Mouse (Mus musculus): ENCODE results near the gene Cdc42bpa.

Gene Cdc42bpa

GRCm38 (mm10) chr1:180037461-180037860 is 77.2 kb downstream of the Cdc42bpa start:
- DNase-seq, result no peak

- DNase-seq, result no peak
These were observed 83.9 kb downstream of the Cdc42bpa start for GRCm38 (mm10) chr1:180044160-180044559.

DNA sequence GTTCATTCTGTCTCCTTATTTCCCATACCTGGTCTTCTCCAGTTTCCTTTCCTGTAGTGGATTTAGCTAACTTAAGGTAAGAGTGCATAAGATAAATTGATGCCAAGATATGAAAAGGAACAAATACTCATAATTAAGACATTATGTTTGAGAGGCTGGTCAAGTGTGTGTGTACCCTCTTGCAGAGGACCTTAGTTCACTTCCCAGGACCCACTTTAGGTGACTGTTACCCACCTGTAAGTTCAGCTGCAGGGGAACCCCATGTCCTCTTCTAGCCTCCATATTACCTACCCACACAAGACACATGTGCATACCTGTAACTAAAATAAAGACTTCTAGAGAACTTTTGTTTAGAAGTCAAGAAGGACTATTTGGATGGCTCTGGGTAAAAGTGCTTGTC is 84.9 kb downstream of the Cdc42bpa start:
- DNase-seq, result no peak

- DNase-seq, result no peak
These were observed 128.9 kb downstream of the Cdc42bpa start for GRCm38 (mm10) chr1:180089176-180089575.

DNA sequence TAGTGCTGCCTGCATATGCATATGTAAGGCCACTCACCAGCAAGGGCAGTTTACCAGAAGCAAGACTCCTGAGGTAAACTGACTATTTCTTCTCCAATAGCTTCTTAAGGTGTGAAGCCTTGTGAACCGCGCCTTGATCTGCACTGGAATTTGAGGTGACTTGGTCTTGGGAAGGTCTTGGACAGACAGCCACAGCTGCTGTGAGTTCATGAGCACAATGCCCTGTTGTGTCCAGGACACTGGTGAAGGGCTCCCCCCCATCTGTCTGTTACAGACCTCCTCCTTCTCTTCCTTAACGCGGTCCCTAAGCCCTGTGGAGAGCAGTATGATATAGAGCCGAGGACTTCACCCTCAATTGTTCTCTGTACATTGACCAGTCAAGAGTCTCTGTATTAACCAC is 138.2 kb downstream of the Cdc42bpa start:
- no peak for DNase-seq

DNA sequence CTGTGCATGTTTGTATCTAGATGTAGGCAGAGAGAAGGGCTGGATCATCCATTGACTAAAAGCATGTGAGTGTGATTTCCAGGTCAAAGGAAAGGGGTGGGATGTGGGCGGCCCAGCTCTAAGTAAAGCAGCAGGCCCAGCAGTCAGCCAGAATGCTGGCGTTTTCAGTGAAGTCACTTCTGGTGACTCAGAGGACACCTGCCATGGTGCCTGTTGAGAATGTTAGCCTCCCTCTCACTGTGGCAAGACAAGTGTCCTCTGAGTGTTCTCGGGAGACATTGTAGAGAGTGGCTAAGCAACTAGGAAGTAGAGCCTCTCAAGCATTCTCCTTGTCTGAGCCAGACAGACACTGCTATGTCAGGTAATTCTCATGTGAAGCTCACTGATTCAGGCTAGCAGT is 144.3 kb downstream of the Cdc42bpa start:
- DNase-seq, result no peak

GRCm38 (mm10) chr1:180109050-180109449 is 148.8 kb downstream of the Cdc42bpa start:
- DNase-seq, result no peak

- DNase-seq, result peak in 1 of 2 experiments; percentile 34
These were observed 156.3 kb downstream of the Cdc42bpa start for GRCm38 (mm10) chr1:180116525-180116924.

DNA sequence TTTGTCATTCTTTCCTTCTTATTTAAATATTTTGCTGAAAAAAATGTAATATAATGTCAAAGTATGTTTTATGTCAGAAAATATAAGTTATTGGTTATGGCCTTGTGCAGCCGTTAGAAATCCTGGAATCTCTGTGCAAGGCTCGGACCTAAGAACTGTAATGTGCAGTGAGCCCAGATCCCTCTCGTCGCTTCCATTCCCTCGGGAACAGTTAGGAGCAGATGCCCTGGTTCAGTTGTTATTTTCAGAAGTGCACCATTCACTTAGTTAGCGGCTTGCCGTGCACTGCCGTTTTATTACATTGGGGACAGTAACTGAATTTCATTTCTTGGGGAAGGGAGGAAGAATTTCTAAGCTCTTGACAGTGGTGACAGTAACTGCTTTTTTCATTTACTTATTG is 158.0 kb downstream of the Cdc42bpa start:
- DNase-seq, result no peak

- no peak for DNase-seq
These were observed 168.0 kb downstream of the Cdc42bpa start for GRCm38 (mm10) chr1:180128077-180128792.

DNA sequence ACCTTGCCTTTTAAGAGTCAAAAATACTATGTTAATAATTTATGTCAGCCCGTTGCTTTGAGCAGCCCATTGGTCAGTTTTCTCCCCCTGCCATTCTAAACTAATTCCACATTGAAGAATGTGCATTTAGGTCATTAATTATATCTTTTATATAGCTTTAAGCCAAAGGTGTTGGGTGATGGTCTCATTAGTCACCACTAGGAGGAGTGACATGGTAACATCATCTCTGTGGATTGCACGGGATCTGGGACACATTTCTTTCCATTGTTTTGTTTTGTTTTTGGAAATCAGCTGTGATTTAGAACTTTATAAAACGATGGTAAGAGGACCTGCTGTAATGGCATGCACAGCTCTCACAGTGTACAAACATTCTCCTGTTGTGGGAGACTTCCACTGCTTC is 171.1 kb downstream of the Cdc42bpa start:
- no peak for DNase-seq

DNA sequence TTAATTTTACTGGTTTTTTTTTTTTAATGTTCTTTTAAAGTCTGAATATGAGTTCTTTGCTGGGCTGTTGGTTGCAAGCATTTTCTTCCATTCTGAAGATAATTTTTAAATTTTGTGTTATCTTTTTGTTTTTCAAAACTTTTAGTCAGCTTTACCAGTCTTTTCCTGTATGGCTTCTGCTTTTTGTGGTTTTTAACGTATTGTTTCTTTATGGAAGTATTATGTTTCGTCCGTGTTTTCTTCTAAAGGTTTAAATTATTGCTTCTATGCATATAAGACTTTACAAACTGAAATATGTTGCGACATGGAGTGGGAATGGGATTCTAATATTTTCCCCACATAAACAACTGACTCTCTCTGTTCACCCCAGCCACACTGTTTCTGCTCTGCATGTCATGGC is 171.9 kb downstream of the Cdc42bpa start:
- no peak for DNase-seq

- DNase-seq, result no peak
These were observed 178.9 kb downstream of the Cdc42bpa start for GRCm38 (mm10) chr1:180139158-180139557.

DNA sequence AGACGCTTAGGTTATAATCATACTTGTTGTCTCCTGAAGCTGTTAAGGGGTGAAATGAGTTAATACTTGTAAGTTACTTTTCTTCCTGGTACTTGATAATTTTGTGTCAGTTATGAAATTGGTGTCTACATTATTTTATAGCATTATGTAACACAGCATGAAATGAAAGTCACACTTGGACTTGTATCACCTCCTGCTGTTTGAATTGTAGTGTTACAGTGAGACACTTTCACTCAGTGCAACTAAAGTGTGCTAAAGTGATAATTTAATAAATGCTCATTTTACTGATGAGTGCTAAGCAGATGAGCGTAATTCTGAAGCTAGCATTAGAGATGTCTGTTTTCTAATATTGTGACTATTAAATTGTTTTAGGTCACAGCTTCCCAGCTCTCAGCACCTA is 180.7 kb downstream of the Cdc42bpa start:
- DNase-seq, result no peak

DNA sequence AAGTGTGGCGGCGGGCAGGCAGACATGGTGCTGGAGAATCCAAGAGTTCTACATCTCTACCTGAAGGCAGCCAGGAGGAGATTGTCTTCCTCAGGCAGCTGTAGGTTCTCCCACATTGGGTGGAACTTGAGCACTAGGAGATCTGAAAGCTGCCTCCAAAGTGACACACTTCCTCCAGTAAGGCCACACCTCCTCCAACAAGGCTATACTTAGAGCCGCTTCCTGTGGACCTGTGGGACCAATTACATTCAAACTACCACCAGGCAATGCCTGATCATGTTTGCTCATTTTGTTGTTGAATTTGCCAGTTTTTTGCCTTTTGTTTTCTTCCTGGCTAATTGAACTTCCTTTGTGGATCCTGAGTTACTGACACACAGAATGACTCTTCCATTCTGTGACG is 187.8 kb downstream of the Cdc42bpa start:
- DNase-seq, result no peak

- no peak for DNase-seq
These were observed 188.3 kb downstream of the Cdc42bpa start for GRCm38 (mm10) chr1:180148563-180148962.

DNA sequence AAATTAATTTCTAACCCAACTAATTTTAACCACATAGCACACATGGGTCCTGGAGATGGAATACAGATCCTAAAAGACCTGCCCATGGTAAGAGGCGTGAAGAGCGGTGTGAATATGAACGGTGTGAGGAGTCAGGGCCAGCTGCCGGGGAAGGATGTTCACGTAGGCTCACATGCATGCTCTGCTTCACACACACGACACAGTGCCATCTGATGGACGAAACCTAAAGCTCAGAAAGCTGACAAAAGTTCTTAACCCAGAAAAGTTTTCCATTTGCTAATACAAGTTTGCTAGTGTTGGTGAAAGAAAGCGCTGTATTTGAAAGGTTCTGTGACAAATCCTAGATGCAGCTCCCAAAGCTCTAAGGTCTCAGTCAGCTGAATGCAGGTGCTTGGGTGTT is 190.9 kb downstream of the Cdc42bpa start:
- no peak for DNase-seq

GRCm38 (mm10) chr1:180158648-180159047 is 198.4 kb downstream of the Cdc42bpa start:
- no peak for DNase-seq

- no peak for DNase-seq
These were observed 200.3 kb downstream of the Cdc42bpa start for GRCm38 (mm10) chr1:180160545-180160944.

- no peak for DNase-seq
These were observed 200.9 kb downstream of the Cdc42bpa start for GRCm38 (mm10) chr1:180161160-180161559.

GRCm38 (mm10) chr1:180161566-180162355 is 201.5 kb downstream of the Cdc42bpa start:
- no peak for DNase-seq

DNA sequence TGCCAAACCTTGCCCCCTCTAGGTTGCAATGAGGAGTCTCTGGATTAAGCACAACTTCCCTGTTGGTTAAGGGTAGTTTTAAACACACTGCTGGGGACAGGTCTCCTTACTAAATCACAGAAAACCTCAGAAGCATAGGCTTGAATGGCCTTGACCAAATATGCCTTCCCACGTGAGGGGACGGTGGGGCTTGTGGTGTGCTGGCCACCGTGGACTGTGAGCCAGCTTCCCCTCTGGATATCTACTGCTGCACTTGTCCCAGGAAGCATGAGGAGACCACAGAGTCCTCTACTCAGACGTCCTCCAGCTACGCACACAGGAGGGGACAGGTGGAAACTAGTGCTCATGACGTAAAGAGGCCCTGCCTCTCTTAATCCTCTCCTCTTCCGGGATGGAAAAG is 202.7 kb downstream of the Cdc42bpa start:
- DNase-seq, result no peak

GRCm38 (mm10) chr1:180166533-180166932 is 206.3 kb downstream of the Cdc42bpa start:
- no peak for DNase-seq

DNA sequence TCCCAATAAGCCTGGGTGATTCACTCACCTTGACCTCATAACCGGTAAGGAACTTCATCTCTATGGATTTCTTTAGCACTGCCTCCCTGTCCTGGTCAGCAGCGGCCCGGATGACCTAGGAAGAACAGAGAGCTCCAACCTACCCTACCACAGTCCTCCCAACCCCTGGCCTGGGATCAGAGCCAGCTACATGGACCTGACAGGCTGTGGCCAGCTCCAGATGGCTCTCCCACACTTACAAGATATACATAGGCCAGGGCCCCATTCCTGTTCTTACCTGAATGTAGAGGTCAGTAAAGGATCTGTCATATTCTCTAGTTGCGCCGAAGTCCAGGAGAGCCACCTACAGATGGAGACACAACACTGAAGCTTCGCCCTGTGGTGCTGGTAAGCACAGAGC is 208.0 kb downstream of the Cdc42bpa start:
- no peak for DNase-seq
